Mouse (Mus musculus) spleen, postnatal 10 days (tissue): Measurements from ENCODE around the gene Thbs3.

Experiments
- DNase-seq, 2 experiments: peaks; one replicate each; pipeline ENCODE4 v3.0.0; 2021 to 2022; ENCODE audit warnings: low spot score in 2 of 2

Gene Thbs3

DNA sequence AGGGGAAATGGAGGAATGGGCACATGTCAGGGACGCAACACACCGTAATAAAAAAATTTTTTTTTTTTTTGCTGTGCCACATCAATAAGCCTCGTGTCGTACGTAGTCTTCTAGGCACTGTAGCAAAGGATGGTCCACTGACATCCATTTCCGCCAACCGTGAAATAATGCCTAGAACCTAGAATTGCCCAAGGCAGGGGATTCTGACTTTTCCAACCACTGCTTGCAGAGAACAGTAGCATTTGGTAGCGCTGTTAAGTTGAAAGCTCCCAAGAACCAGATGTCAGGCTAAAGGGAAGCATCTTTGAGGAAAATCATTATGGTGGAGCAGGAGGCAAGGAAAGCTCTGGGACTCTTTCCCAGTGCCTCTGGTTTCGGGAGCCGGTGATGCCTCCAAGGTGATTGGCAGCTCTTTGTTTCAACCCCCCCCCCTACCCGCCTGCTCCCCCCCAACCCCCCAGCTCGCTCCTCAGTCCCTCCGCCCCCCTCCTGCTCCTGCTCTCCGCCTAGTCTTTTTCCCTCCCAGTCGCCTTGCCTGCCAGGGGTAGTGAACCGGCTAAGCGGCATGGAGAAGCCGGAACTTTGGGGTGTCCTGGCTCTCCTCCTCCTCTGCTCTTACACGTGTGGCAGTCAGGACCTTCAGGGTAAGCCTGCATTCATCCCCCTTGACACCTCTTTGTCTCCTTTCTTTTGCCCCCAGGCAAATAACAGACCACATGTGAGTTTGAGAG lies at the start of gene Thbs3:
Gene Thbs3 (plus strand): TSS at position 500 of the 731 bp plus-strand sequence.
- DNase-seq: no peak

DNA sequence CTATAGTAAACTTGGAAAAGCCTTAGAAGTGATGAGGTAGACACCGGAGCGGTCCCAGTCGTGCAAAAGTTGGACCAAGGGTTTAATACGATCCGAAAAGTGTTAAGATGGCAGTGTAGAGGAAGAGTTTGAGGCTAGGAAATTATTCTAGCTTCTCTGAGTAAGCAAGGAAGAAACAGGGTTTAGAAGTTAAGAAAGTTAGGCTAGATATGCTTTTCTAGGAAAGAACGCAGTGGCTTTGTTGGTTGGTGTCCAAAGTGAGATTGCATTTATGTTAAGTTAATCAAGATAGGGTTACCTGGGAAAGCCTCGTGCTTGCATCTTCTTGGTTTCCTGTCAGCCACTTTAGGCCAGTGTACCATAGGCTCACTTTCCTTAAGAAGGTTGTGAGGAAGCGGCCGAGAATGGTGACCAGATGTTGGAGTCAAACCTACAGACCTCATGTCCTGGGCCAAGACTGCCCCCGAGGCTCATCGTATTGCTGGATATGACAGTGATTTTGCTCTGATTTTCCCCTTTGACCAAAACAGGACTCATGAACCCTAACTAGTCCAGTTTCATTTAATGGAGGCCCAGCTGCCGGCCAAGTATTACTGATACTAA lies 49.6 kb upstream of the Thbs3 start:
- DNase-seq: no peak

DNA sequence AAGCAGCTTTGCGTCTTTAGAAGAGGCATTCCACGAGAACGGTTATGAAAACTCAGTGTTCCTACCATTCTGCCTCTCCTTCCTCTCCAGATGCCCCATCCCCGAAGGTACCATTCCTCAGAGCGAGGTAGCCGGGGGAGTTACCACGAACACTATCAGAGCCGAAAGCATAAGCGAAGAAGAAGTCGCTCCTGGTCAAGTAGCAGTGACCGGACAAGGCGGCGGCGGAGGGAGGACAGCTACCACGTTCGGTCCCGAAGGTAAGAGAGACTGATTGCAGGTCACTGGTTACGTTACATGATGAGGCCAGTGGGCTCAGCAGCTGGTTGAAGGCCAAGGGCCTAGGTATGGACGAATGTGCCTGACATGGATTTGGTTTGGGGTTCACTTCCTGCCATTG lies 48.0 kb upstream of the Thbs3 start:
- DNase-seq: no peak

- DNase-seq: no peak
Measured at GRCm38 (mm10) chr3:89174844-89175243, 40.1 kb upstream of the Thbs3 start.

DNA sequence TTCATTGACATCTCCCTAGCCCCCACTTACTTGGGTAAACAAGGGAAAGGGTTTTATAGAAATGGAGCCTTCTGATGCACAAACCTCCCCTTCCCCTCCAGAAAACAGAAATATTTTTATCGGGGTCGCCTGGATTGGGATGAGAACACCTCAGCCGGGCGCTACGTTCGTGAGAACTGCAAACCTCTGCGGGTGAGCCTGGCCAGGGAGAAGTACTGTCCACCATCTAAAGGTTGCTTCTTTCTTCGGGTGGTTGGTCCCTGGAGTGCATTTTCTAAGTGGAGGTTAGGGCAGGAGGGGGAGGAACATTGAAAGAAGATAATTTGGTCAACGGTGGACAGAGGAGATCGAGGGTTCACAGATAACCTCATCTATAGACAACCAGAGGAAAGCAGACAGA lies 39.4 kb upstream of the Thbs3 start:
- DNase-seq: no peak

DNA sequence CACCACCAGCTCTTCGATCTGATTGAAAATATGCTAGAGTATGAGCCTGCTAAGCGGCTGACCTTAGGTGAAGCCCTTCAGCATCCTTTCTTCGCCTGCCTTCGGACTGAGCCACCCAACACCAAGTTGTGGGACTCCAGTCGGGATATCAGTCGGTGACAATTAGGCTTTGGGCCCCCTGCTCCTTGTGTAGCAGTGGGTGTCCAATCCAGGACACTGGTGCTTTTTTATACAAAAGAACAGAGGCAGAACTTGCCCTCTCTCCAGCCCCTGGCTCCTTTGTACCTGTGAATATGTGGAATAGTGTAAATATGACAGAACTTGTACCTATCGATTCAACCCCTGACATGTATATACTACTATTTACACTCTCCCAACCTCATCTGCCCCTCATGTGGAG lies 38.6 kb upstream of the Thbs3 start:
- no peak for DNase-seq

GRCm38 (mm10) chr3:89177242-89178106 lies 37.5 kb upstream of the Thbs3 start, which contains the start of gene Scamp3:
TSS of gene Scamp3 (plus strand) at chr3:89177473.
- peak; percentile 62 to 81 for DNase-seq

DNA sequence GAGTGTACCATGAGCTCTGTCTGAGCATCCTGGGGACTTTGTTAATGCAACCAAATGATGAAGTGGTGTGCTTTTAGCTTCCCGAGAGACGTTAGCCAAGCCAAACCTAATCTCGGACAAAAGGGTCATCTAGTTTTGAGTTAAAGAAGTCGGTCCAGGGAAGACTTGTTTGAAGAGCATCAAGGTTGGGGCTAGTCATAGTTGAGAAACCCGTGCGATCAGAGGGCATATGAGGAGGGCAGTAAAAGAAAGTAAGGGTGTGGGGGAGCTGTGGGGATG lies 36.9 kb upstream of the Thbs3 start:
- DNase-seq: no peak

- no peak for DNase-seq
Measured at GRCm38 (mm10) chr3:89179056-89179455, 35.9 kb upstream of the Thbs3 start.

DNA sequence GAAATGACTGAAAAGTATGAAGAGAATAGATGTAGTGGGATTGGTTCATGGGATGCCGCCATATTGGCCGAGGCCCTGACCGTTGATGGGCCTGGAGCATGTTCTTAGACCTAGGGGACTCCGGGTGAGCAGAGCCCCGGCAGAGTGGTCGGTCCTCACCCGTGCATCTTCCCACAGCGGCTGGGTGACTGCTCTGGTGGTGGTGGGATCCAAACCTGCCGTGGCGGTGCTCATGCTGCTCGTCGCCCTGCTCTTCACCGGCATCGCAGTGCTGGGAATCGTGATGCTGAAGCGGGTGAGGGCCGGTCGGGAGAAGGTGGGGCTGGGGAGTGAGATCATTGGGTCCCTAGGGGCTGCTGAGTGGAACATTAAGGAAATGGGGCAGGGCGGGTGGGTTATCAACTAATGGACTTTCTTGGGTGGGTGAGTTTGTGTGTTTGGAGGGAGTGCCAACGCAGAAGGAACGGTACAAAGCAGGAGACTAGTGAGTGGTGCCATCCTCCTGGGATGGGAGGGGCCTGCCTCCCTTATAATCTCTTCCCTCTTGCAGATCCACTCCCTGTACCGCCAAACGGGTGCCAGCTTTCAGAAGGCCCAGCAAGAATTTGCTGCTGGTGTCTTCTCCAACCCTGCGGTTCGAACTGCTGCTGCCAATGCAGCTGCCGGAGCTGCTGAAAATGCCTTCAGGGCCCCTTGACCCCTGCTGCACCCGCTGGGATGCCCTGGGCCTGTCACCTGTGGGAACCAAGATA lies 33.1 kb upstream of the Thbs3 start:
- no peak for DNase-seq

- no peak for DNase-seq
Measured at GRCm38 (mm10) chr3:89182531-89183057, 32.4 kb upstream of the Thbs3 start.

DNA sequence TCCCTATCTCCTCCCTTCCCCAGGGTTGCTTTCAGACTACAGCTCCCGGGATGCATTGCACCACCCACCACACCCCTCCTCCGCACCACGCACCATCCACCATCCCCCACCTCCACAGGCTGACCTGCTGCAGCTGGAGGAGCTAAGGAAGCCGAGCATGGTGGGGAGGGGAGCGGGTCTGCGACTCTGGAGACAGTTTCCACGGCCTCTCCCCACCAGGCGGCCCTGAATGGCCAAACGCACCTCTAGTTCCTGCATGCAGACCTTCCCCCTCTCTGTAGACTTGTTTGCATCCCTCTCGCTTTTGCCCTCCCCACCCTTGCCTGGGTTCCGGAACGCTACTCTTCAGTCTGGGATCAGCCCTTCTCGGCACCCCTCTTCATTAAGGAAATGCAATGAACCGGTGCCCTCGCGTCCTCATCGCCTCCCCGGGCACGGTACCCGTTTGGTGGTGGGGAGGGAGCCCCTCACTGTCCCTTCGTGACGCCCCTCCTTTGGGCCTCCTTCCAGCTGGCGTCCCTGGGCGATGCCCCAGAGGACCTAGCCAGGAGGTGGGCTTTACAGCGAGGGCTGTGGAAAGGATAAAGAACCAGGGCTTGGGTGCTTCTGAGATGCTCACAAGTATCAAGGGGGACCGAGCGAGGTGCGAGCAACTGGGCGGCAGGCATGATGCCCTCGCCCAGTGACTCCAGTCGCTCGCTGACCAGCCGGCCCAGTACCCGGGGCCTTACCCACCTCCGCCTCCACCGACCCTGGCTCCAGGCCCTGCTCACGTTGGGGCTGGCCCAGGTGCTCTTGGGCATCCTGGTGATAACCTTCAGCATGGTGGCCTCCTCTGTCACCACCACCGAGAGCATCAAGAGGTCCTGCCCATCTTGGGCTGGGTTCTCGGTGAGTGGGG lies 31.7 kb upstream of the Thbs3 start, which contains the start of gene Fam189b:
Gene Fam189b (plus strand): TSS at position 86 of the 901 bp plus-strand sequence.
- peak in 1 of 2 experiments; percentile 72 for DNase-seq

GRCm38 (mm10) chr3:89183959-89184315 lies 31.0 kb upstream of the Thbs3 start:
- DNase-seq: no peak

GRCm38 (mm10) chr3:89187197-89187596 lies 27.8 kb upstream of the Thbs3 start:
- DNase-seq: peak in 1 of 2 experiments; percentile 52

- DNase-seq: peak in 1 of 2 experiments; percentile 35
Measured at GRCm38 (mm10) chr3:89187690-89188477, 27.1 kb upstream of the Thbs3 start.

DNA sequence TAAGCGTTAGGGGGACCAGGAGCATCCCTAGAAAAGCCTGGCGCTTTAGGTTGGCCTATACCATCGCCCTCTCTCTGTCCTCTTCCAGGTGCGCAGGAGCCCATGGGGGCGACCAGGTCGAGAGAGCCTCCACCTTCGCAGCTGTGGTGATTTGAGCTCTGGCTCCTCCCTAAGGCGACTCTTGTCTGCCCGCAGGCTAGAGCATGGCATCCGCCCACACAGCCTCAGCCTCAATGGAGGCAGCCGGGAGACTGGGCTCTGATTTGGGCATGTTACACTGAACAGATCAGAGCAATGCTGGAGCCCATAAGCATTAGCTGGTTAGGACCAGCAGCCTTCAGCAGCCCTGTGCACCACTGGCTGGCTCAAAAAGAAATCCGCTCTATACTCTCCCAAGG lies 26.5 kb upstream of the Thbs3 start:
- DNase-seq: peak in 1 of 2 experiments; percentile 47

DNA sequence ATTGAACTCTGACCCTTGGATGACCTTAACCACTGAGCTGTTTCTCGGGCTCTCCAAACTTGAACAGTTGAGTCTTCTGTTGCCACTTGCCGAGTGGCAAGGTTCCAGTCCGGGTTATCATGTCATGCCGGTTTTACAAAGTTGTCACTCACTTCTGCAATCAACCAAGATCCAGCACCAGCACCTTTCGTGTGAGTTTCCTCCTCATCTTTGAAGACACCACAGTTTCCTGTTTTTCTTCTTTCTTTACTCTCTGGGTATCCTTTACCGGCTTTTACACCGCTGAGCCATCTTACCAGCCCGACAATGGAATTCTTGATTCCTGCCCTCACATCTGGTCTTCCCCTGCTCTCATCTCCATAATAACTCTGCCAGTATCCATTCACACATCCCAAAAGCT lies 24.5 kb upstream of the Thbs3 start:
- DNase-seq: no peak

DNA sequence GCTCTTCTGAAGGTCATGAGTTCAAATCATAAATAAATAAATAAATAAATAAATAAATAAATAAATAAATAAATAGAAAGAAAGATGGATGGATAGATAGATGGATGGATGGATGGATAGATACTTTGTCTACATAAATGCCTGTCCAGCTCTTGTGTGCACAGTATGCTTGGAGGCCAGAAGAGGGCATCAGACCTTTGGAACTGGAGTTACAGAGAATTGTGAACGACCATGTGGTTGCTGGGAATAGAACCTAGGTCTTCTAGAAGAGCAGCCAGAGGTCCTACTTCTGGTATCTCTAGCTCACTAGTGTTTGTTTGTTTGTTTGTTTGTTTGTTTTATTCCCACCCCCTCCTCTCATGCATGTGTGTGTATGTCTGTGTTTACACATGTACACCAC lies 21.6 kb upstream of the Thbs3 start:
- DNase-seq: no peak

GRCm38 (mm10) chr3:89193853-89194252 lies 21.1 kb upstream of the Thbs3 start:
- DNase-seq: peak in 1 of 2 experiments; percentile 63
